Mouse (Mus musculus): ENCODE results near the gene Pbx2. TPM values are rescaled to one million over a fixed set of nuclear protein-coding genes. Genes with fewer than 3 reads are reported as not detected.
A peak's percentile ranks its signal among the peaks of the same experiment; 100 is the strongest.

The Pbx2 gene
- polyA plus RNA-seq, 1 experiment from 2014 or later: 15.6 TPM

DNA sequence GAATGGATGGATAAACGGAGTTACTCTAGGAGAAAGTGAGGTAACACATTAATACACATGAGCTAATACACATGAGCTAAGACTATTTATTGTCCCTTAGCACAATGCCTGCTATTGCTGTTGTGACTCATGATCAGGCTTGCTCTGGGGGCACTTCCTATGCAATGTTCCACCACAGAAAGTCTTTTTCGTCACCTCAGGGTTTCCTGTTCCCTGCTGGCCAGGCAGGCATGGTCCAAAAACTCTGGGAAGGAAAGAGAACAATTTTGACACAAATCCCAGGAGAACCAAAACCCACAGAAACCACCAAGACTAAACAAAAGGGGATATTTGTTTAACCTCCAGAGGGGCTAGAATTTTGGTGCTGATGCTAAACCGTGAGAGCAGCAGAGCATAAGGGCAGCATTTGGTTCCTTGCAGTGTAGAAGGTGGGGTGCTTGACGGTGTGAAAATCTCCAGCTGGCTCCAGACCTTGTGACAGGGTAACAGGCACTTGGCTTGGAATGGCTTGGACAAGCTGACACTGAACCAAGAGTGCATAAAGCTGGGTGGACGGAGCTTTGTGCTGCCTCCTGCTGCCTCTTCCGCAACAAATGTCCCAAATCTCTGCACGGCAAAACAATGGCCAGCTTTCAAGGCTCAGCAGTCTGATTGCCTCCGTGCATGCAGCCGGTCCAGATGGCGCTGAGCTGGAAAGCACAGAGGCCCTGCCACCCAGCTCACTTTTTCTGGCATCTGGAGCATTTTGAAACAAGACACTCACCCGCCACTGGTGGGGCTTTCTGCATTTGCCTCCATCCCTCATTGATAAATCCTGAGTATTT, 49.9 kb downstream of the Pbx2 start:
- peak overlapping the region; percentile 84 for H3K27ac ChIP-seq
- H3K36me3 ChIP-seq (replicated peaks): peaks cover 4% of the 10 kb centered on the region
- peak overlapping the region; percentile 7; the same call in 1 of the 2 replicates for H3K4me3 ChIP-seq
- peak; percentile 61 for DNase-seq (ENCODE audit: extremely low spot score, low spot score)
- no peaks in the 10 kb centered on the region for H3K9me3 ChIP-seq
- 20% methylated on average over 11 of the region's 11 CpGs for WGBS
- no peaks in the 10 kb centered on the region; the same call in 1 of the 2 replicates for H3K27me3 ChIP-seq (ENCODE audit: poor library complexity, severe bottlenecking)
- peaks cover 27% of the 10 kb centered on the region for H3K4me1 ChIP-seq

DNA sequence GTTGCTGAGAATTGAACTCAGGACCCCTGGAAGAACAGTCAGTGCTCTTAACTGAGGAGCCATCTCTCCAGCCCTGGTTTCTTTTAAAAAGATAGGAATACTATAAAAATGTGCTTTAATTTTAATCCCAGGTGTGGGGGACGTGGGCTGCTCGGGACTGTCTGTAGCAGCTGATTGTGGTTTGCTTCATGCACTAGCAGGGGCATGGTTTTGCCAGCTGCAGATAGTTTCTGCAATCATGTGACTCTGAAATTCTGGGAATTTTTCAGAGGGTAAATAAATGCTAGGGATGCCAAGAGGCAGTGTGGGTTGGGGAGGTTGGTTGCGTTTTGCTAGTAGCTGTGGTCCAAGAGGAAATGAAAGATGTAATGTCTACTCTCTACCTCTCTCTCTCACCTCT, 50.9 kb downstream of the Pbx2 start:
- DNase-seq (ENCODE audit: extremely low spot score, low spot score): no peak
- H3K36me3 ChIP-seq (replicated peaks): peaks cover 9% of the 10 kb centered on the region
- no peak overlapping the region for H3K4me3 ChIP-seq
- no peaks in the 10 kb centered on the region; the same call in 1 of the 2 replicates for H3K27me3 ChIP-seq (ENCODE audit: poor library complexity, severe bottlenecking)
- WGBS: 92% methylated on average over 3 of the region's 3 CpGs
- H3K4me1 ChIP-seq: peaks cover 35% of the 10 kb centered on the region
- H3K9me3 ChIP-seq: no peaks in the 10 kb centered on the region
- H3K27ac ChIP-seq: peak overlapping the region; percentile 84

DNA sequence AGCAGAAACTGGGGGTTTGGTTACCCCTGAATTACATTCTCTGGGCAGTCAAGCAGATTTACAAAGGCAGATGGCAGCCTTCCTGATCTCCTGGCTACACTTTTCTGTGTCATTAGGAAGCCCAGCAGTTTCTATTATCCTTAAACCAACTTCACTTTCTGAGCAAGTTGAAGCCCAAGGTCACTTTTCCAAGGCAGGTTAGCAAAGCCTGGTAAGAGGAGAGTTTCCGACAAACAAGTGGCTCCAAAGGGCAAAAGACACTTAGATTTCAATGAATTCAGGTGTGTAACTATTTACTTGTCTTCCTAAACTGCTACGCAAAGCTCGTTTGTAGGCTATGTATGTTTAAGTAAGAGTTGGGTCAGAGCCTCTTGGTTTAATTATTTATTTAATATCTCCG, 52.3 kb downstream of the Pbx2 start:
- Histone ChIP-seq H3K27ac (no peak overlapping the region), H3K36me3 (replicated peaks) (peaks cover 9% of the 10 kb centered on the region), H3K4me3 (no peak overlapping the region), H3K4me1 (peaks cover 47% of the 10 kb centered on the region), H3K27me3 (ENCODE audit: poor library complexity, severe bottlenecking) (no peaks in the 10 kb centered on the region), H3K9me3 (no peaks in the 10 kb centered on the region)
- 93% methylated on average over 4 of the region's 4 CpGs for WGBS
- no peak for DNase-seq (ENCODE audit: extremely low spot score, low spot score)

DNA sequence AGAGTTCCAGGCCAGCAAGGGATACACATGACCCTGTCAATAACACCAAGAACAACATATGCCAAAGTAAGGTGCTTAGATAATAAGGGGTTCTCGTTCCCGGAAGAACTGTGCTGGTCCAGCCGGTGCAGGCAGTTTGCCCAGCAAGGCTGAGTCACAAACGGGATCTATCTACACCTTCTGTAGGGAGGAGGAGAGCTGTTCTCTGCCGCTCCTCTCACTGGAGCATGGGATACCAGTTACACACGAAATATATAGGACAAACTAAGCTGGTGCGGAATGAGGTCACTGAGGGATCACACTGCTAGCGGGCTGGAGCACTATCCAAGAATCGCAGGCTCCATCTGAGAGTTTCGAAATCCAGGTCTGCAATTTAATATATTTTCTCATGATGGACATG, 52.9 kb downstream of the Pbx2 start:
- DNase-seq (ENCODE audit: extremely low spot score, low spot score): no peak
- Histone ChIP-seq H3K27me3 (ENCODE audit: poor library complexity, severe bottlenecking) (no peaks in the 10 kb centered on the region), H3K4me3 (0 out of 2 replicates have a peak overlapping the region, but pooled peaks have one; percentile 99), H3K36me3 (replicated peaks) (peaks cover 15% of the 10 kb centered on the region), H3K27ac (peak overlapping the region; percentile 80), H3K4me1 (peaks cover 53% of the 10 kb centered on the region), H3K9me3 (no peaks in the 10 kb centered on the region)
- WGBS: 89% methylated on average over 10 of the region's 10 CpGs

DNA sequence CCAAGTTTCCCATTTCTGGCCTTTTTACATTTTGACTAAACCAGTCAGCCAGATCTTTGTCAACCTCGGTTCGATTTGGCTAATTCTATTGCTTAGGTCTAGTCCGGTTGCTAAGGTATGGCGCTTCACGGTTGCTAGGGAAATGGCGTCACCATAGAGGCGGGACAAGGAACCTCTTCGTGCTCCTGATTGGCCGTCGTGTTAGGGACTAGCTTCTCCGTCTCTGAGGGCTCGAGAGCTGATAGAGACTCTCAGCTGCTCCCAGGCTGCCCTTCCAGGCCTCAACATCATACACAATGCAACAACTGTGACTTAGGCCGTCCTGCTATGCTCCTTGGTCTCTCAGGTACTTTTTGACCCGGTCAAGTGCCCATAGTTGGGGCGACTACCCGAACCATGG, 53.5 kb downstream of the Pbx2 start, which contains the start of gene Fkbpl:
Gene Fkbpl (plus strand): TSS at position 157 of the 400 bp plus-strand sequence.
- Histone ChIP-seq H3K4me3 (peak within 1 kb of the TSS; percentile 99), H3K9me3 (no peaks in the 10 kb centered on the region), H3K27me3 (ENCODE audit: poor library complexity, severe bottlenecking) (no peaks in the 10 kb centered on the region), H3K4me1 (peaks cover 54% of the 10 kb centered on the region), H3K27ac (peak within 1 kb of the TSS; percentile 80), H3K36me3 (replicated peaks) (peaks cover 21% of the 10 kb centered on the region)
- DNase-seq (ENCODE audit: extremely low spot score, low spot score): peak; percentile 94
- WGBS: 1% methylated on average over 16 of the region's 16 CpGs

DNA sequence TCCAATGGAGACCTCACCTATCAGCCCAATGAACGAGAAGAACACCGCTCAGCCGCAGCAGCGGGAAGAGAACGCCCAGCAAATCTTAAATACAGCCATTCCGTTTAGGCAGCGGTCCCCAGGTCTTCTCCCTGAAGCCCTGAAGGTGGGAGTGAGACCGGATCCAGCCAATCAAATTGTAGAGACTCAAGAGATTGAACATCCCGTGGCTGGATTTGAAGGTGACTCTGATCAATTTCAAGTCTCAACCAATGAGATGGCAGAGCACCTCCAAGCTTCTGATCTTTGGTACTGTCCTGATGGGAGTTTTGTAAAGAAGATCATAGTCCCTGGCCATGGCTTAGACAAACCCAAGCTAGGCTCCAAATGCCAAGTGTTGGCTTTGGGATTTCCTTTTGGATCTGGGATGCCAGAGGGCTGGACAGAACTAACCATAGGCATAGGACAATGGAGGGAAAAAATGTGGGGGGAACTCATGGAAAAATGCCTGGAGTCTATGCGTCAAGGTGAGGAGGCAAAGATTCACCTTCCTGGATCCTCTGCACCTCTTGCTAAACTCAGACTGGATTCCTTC, 54.3 kb downstream of the Pbx2 start:
- Histone ChIP-seq H3K9me3 (no peaks in the 10 kb centered on the region), H3K4me3 (peak overlapping the region; percentile 99), H3K4me1 (peaks cover 54% of the 10 kb centered on the region), H3K27ac (peak overlapping the region; percentile 80), H3K27me3 (ENCODE audit: poor library complexity, severe bottlenecking) (no peaks in the 10 kb centered on the region), H3K36me3 (replicated peaks) (peaks cover 29% of the 10 kb centered on the region)
- DNase-seq (ENCODE audit: extremely low spot score, low spot score): no peak
- 50% methylated on average over 10 of the region's 10 CpGs for WGBS

DNA sequence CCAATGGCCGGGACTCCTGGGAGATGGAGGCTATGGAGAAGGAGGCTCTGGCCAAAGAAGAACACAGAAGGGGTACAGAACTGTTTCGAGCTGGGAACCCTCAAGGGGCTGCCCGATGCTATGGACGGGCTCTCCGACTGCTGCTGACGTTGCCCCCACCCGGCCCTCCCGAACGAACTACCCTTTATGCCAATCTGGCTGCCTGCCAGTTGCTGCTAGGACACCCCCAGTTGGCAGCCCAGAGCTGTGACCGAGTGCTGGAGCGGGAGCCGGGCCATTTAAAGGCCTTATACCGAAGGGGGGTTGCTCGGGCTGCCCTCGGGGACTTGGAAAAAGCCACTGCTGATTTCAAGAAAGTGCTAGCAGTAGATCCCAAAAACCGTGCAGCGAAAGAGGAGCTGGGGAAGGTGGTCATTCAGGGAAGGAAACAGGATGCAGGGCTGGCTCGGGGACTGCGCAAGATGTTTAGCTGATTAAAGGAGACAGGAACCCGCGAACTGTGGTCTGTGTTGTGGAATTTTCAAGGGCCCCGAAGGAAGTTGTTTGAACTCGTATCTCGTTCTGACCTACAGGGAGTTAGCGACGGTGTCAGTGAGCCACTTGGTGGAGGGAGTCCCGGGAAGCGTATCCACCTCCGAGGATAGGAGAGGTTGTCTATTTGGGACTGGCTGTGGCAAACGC, 54.9 kb downstream of the Pbx2 start:
- Histone ChIP-seq H3K4me1 (peaks cover 48% of the 10 kb centered on the region), H3K27me3 (ENCODE audit: poor library complexity, severe bottlenecking) (no peaks in the 10 kb centered on the region), H3K36me3 (replicated peaks) (peaks cover 35% of the 10 kb centered on the region), H3K9me3 (no peaks in the 10 kb centered on the region), H3K4me3 (peak overlapping the region; percentile 99), H3K27ac (0 out of 2 replicates have a peak overlapping the region, but pooled peaks have one; percentile 17)
- WGBS: 92% methylated on average over 30 of the region's 30 CpGs
- DNase-seq (ENCODE audit: extremely low spot score, low spot score): no peak

Other genes with a start within 250 kb of the Pbx2 start
- gene Btnl2, start 236.4 kb upstream of the Pbx2 start, polyA plus RNA-seq (2016; fragmentation: Nextera tagmentation; extraction: Ambion mirVana): not detected in 2 replicates
- gene Btnl1, start 214.1 kb upstream of the Pbx2 start, polyA plus RNA-seq (2016; fragmentation: Nextera tagmentation; extraction: Ambion mirVana): not detected in 2 replicates
- 1.3 and 1.6 TPM in 2 replicates for gene BC051142, start 192.4 kb upstream of the Pbx2 start, polyA plus RNA-seq (2016; fragmentation: Nextera tagmentation; extraction: Ambion mirVana)
- gene Btnl4, start 113.9 kb upstream of the Pbx2 start, polyA plus RNA-seq (2016; fragmentation: Nextera tagmentation; extraction: Ambion mirVana): not detected in 2 replicates
- gene Btnl6, start 73.9 kb upstream of the Pbx2 start, polyA plus RNA-seq (2016; fragmentation: Nextera tagmentation; extraction: Ambion mirVana): not detected in 2 replicates
- 6.1 and 7.0 TPM in 2 replicates for gene Notch4, start 27.0 kb upstream of the Pbx2 start, polyA plus RNA-seq (2016; fragmentation: Nextera tagmentation; extraction: Ambion mirVana)
- 5.9 and 6.5 TPM in 2 replicates for gene Gpsm3, start 1.5 kb upstream of the Pbx2 start, polyA plus RNA-seq (2016; fragmentation: Nextera tagmentation; extraction: Ambion mirVana)
- gene Ager, start 6.6 kb downstream of the Pbx2 start, polyA plus RNA-seq (2016; fragmentation: Nextera tagmentation; extraction: Ambion mirVana): 2.3 TPM in 2 replicates
- gene Rnf5, start 12.4 kb downstream of the Pbx2 start, polyA plus RNA-seq (2016; fragmentation: Nextera tagmentation; extraction: Ambion mirVana): 185 and 186 TPM in 2 replicates
- gene Agpat1, start 13.0 kb downstream of the Pbx2 start, polyA plus RNA-seq (2016; fragmentation: Nextera tagmentation; extraction: Ambion mirVana): 60.8 and 62.7 TPM in 2 replicates
- 1.6 and 3.1 TPM in 2 replicates for gene Egfl8, start 24.7 kb downstream of the Pbx2 start, polyA plus RNA-seq (2016; fragmentation: Nextera tagmentation; extraction: Ambion mirVana)
- gene Ppt2, start 37.2 kb downstream of the Pbx2 start, polyA plus RNA-seq (2016; fragmentation: Nextera tagmentation; extraction: Ambion mirVana): 22.1 and 22.4 TPM in 2 replicates
- 0.54 and 0.62 TPM in 2 replicates for gene Prrt1, start 38.3 kb downstream of the Pbx2 start, polyA plus RNA-seq (2016; fragmentation: Nextera tagmentation; extraction: Ambion mirVana)
- 14.8 and 15.5 TPM in 2 replicates for gene Fkbpl, start 53.5 kb downstream of the Pbx2 start, polyA plus RNA-seq (2016; fragmentation: Nextera tagmentation; extraction: Ambion mirVana)
- gene Atf6b, start 55.9 kb downstream of the Pbx2 start, polyA plus RNA-seq (2016; fragmentation: Nextera tagmentation; extraction: Ambion mirVana): 105 and 106 TPM in 2 replicates
- not detected in 2 replicates for gene Tnxb, start 79.3 kb downstream of the Pbx2 start, polyA plus RNA-seq (2016; fragmentation: Nextera tagmentation; extraction: Ambion mirVana)
- gene C4b, start 152.6 kb downstream of the Pbx2 start, polyA plus RNA-seq (2016; fragmentation: Nextera tagmentation; extraction: Ambion mirVana): not detected in 2 replicates
- not detected in 2 replicates for gene Cyp21a1, start 213.3 kb downstream of the Pbx2 start, polyA plus RNA-seq (2016; fragmentation: Nextera tagmentation; extraction: Ambion mirVana)
- gene Stk19, start 245.7 kb downstream of the Pbx2 start, polyA plus RNA-seq (2016; fragmentation: Nextera tagmentation; extraction: Ambion mirVana): 28.6 and 31.6 TPM in 2 replicates
- gene Dxo, start 245.8 kb downstream of the Pbx2 start, polyA plus RNA-seq (2016; fragmentation: Nextera tagmentation; extraction: Ambion mirVana): 80.2 and 83.0 TPM in 2 replicates